Mouse (Mus musculus): ENCODE results near the gene Gm44503. TPM values are rescaled to one million over a fixed set of nuclear protein-coding genes. Genes with fewer than 3 reads are reported as not detected.

The Gm44503 gene
- polyA plus RNA-seq, 1 experiment from 2014 or later, result not detected

DNA sequence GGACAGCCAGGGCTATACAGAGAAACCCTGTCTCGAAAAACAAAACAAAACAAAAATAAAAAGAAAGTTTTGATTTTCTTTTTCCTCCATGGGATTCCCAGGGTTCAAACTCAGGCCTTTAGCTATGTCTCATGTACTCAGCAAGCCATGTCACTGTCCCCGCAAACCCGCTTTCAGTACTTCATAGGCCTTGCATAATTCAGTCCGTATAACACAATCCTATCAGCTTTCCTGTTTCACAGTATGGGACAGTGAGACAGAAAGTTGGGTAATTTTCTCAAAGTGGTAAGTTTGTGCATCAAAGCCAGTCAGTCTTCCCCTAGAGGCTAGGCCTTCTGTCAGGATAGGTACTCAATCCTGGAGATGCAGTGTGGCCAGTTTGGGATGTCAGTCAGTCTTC is 100.6 kb downstream of the Gm44503 start:
- H3K9me3 ChIP-seq (replicated peaks), result no peaks in the 10 kb centered on the region
- no peak overlapping the region for H3K4me2 ChIP-seq
- no peaks in the 10 kb centered on the region for H3K27me3 ChIP-seq (replicated peaks)
- no peak overlapping the region for H3K4me3 ChIP-seq (replicated peaks)
- 87% methylated on average over 4 of the region's 4 CpGs for WGBS
- ATAC-seq (ENCODE audit: low FRiP score), result no peak
- H3K36me3 ChIP-seq, result no peaks in the 10 kb centered on the region
- peaks cover 9% of the 10 kb centered on the region for H3K4me1 ChIP-seq
- H3K27ac ChIP-seq (replicated peaks), result no peak overlapping the region
- no peak overlapping the region for H3K9ac ChIP-seq (replicated peaks)

DNA sequence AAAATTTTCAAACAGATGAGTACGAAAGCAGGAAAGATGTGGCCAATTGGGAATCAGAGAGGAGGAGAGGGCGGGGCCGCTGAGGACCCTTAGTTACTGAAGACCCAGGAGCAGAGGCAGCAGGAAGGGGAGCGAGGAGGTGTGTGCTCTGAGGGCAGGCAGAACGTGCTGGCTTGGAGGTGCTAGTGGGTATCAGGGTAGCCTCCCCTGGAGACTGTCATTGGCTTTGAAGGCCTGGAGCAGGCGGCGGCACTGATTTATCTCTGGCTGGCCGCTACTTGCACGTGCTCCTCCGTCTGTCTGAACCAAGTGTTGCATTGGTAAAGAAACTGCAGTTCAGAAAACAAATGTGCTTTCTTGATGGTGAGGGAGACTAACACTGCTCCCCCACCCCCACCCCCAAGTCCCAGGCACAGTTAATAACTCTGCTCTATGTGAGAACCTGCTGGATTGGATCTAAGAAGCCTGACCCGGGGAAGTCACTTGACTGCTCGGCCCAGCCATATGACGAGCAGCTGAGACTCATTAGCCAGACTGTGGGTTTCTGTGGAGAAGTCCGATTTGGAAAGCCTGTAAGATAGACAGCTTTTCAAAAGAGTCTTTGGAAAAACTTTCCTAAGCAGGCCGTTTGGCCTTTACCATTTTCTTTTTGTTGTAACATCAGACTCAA is 105.1 kb downstream of the Gm44503 start:
- Histone ChIP-seq H3K4me3 (replicated peaks) (no peak overlapping the region), H3K27me3 (replicated peaks) (no peaks in the 10 kb centered on the region), H3K36me3 (no peaks in the 10 kb centered on the region), H3K4me1 (peaks cover 25% of the 10 kb centered on the region), H3K9me3 (replicated peaks) (no peaks in the 10 kb centered on the region), H3K27ac (replicated peaks) (no peak overlapping the region), H3K4me2 (peak overlapping the region; percentile 40), H3K9ac (replicated peaks) (no peak overlapping the region)
- 31% methylated on average over 15 of the region's 15 CpGs for WGBS
- ATAC-seq (ENCODE audit: low FRiP score), result no peak; the same call in 1 of the 2 replicates

Small RNA genes within 50 kb of the gene (microRNA-seq; reads per million reads assigned to microRNA genes)
- not detected for gene Gm27353

Other genes with a start within 250 kb of the Gm44503 start
- gene Prtg, start 152.0 kb upstream of the Gm44503 start, polyA plus RNA-seq (2015; fragmentation: Nextera tagmentation; extraction: Ambion mirVana), result 0.52 and 0.61 TPM in 2 replicates
- gene Pygo1, start 33.2 kb upstream of the Gm44503 start, polyA plus RNA-seq (2015; fragmentation: Nextera tagmentation; extraction: Ambion mirVana), result 12.2 and 14.6 TPM in 2 replicates
- 1.7 and 2.5 TPM in 2 replicates for gene Dyx1c1, start 67 bp upstream of the Gm44503 start, polyA plus RNA-seq (2015; fragmentation: Nextera tagmentation; extraction: Ambion mirVana)
- 22.2 TPM in 2 replicates for gene Ccpg1os, start 26.5 kb downstream of the Gm44503 start, polyA plus RNA-seq (2015; fragmentation: Nextera tagmentation; extraction: Ambion mirVana)
- 43.2 and 45.9 TPM in 2 replicates for gene Ccpg1, start 26.6 kb downstream of the Gm44503 start, polyA plus RNA-seq (2015; fragmentation: Nextera tagmentation; extraction: Ambion mirVana)
- 12.7 and 14.7 TPM in 2 replicates for gene Pigb, start 81.5 kb downstream of the Gm44503 start, polyA plus RNA-seq (2015; fragmentation: Nextera tagmentation; extraction: Ambion mirVana)
- 3.3 and 11.8 TPM in 2 replicates for gene Rab27a, start 86.0 kb downstream of the Gm44503 start, polyA plus RNA-seq (2015; fragmentation: Nextera tagmentation; extraction: Ambion mirVana)
- gene Khdc3, start 143.0 kb downstream of the Gm44503 start, polyA plus RNA-seq (2015; fragmentation: Nextera tagmentation; extraction: Ambion mirVana), result 0.17 and 0.20 TPM in 2 replicates
- 0.43 TPM in 1 of 2 replicates, not detected in the other for gene Gm20509, start 143.6 kb downstream of the Gm44503 start, polyA plus RNA-seq (2015; fragmentation: Nextera tagmentation; extraction: Ambion mirVana)
- 92.6 and 101 TPM in 2 replicates for gene Rsl24d1, start 154.6 kb downstream of the Gm44503 start, polyA plus RNA-seq (2015; fragmentation: Nextera tagmentation; extraction: Ambion mirVana)